Mouse (Mus musculus) heart, embryonic 13.5 days (tissue): ENCODE results near the gene Scarb1. TPM values are rescaled to one million over a fixed set of nuclear protein-coding genes. Genes with fewer than 3 reads are reported as not detected.

Experiments
- ATAC-seq: fragments of 200-750 bp; cut with Nextera tagmentation; 2 replicates; pipeline ENCODE4 v1.8.0; 2017; ENCODE audit warnings: moderate TSS enrichment; ENCODE audit not compliant: insufficient number of reproducible peaks, low FRiP score, low TSS enrichment; ENCODE audit errors: extremely low read depth
- H3K27ac ChIP-seq: fragments of 300-500 bp; sonication (generic); replicated peaks from 2 replicates; pipeline ENCODE4 v1.5.1; 2015; ENCODE audit warnings: moderate library complexity, mild to moderate bottlenecking, inconsistent platforms
- H3K27me3 ChIP-seq: fragments of 300-500 bp; sonication (generic); replicated peaks from 2 replicates; pipeline ENCODE4 v1.6.1; 2015; ENCODE audit warnings: mild to moderate bottlenecking, inconsistent platforms
- H3K36me3 ChIP-seq: fragments of 300-500 bp; sonication (generic); 2 replicates; pipeline ENCODE4 v1.6.1; 2015; ENCODE audit warnings: mild to moderate bottlenecking, inconsistent platforms
- H3K4me1 ChIP-seq: fragments of 300-500 bp; sonication (generic); 2 replicates; pipeline ENCODE4 v1.6.1; 2015; ENCODE audit warnings: inconsistent platforms
- H3K4me2 ChIP-seq: fragments of 300-500 bp; sonication (generic); 2 replicates; pipeline ENCODE4 v1.6.1; 2015; ENCODE audit warnings: inconsistent platforms, mild to moderate bottlenecking, moderate library complexity
- H3K4me3 ChIP-seq: fragments of 300-500 bp; sonication (generic); 2 replicates; pipeline ENCODE4 v1.5.1; 2015; ENCODE audit warnings: moderate library complexity, mild to moderate bottlenecking, inconsistent platforms
- H3K9ac ChIP-seq: fragments of 300-500 bp; sonication (generic); 2 replicates; pipeline ENCODE4 v1.6.1; 2015; ENCODE audit warnings: inconsistent platforms, mild to moderate bottlenecking, moderate library complexity
- H3K9me3 ChIP-seq: fragments of 300-500 bp; sonication (generic); 2 replicates; pipeline ENCODE4 v1.6.1; 2016; ENCODE audit warnings: inconsistent platforms
- WGBS: fragments of 180-500 bp; shearing (Covaris S2); methylation state at CpG from one replicate; pipeline ENCODE4 v1.1.7; 2015; ENCODE audit warnings: mixed read lengths; 5-methylcytosine and 5-hydroxymethylcytosine counted together
- polyA plus RNA-seq: library from polyadenylated mRNA; unstranded; fragments of >200 nt; fragmentation: Nextera tagmentation; extraction: Ambion mirVana; gene quantifications from 2 replicates; pipeline ENCODE4 v1.2.1, GENCODE M21; 2015

The Scarb1 gene
- polyA plus RNA-seq, 1 experiment from 2014 or later: 69.7 TPM

- peak overlapping the region; percentile 67 for H3K9ac ChIP-seq
- peak overlapping the region; percentile 73 for H3K27ac ChIP-seq
- H3K27me3 ChIP-seq: no peaks in the 10 kb centered on the region
- ATAC-seq: no peak
- H3K36me3 ChIP-seq: peaks cover 4% of the 10 kb centered on the region; the same call in 1 of the 2 replicates
- H3K4me1 ChIP-seq: peaks cover 65% of the 10 kb centered on the region
- WGBS: 22% methylated on average over 8 of the region's 8 CpGs
- H3K4me2 ChIP-seq: no peak overlapping the region
- H3K4me3 ChIP-seq: no peak overlapping the region
- H3K9me3 ChIP-seq: no peaks in the 10 kb centered on the region
These were observed 10.2 kb downstream of the Scarb1 start for GRCm38 (mm10) chr5:125330656-125331055.

- WGBS: 70% methylated on average over 9 of the region's 9 CpGs
- no peaks in the 10 kb centered on the region for H3K27me3 ChIP-seq
- 0 out of 2 replicates have a peak, but pooled peaks cover 1% of the 10 kb centered on the region for H3K36me3 ChIP-seq
- H3K27ac ChIP-seq: peak overlapping the region; percentile 73
- no peak for ATAC-seq
- H3K9me3 ChIP-seq: no peaks in the 10 kb centered on the region
- peaks cover 70% of the 10 kb centered on the region for H3K4me1 ChIP-seq
- H3K4me2 ChIP-seq: no peak overlapping the region
- H3K4me3 ChIP-seq: no peak overlapping the region
- peak overlapping the region; percentile 67 for H3K9ac ChIP-seq
These were observed 10.7 kb downstream of the Scarb1 start for GRCm38 (mm10) chr5:125330191-125330590.

GRCm38 (mm10) chr5:125327596-125328385 lies 13.1 kb downstream of the Scarb1 start:
- Histone ChIP-seq H3K4me1 (peaks cover 70% of the 10 kb centered on the region), H3K9me3 (no peaks in the 10 kb centered on the region), H3K27me3 (no peaks in the 10 kb centered on the region), H3K9ac (peak overlapping the region; percentile 30; the same call in 1 of the 2 replicates), H3K4me3 (peak overlapping the region; percentile 27), H3K4me2 (peak overlapping the region; percentile 56), H3K36me3 (0 out of 2 replicates have a peak, but pooled peaks cover 2% of the 10 kb centered on the region), H3K27ac (no peak overlapping the region)
- ATAC-seq: no peak
- WGBS: 56% methylated on average over 18 of the region's 18 CpGs

- no peaks in the 10 kb centered on the region for H3K9me3 ChIP-seq
- no peak for ATAC-seq
- H3K9ac ChIP-seq: peak overlapping the region; percentile 34
- H3K4me3 ChIP-seq: no peak overlapping the region
- H3K4me2 ChIP-seq: peak overlapping the region; percentile 46
- H3K27me3 ChIP-seq: no peaks in the 10 kb centered on the region
- H3K36me3 ChIP-seq: 0 out of 2 replicates have a peak, but pooled peaks cover 2% of the 10 kb centered on the region
- H3K4me1 ChIP-seq: peaks cover 62% of the 10 kb centered on the region
- 47% methylated on average over 8 of the region's 8 CpGs for WGBS
- peak overlapping the region; percentile 80 for H3K27ac ChIP-seq
These were observed 14.5 kb downstream of the Scarb1 start for GRCm38 (mm10) chr5:125326351-125326750.

GRCm38 (mm10) chr5:125325931-125326330 lies 15.0 kb downstream of the Scarb1 start:
- ATAC-seq: 0 out of 2 replicates have a peak, but pooled peaks have one; percentile 14
- Histone ChIP-seq H3K36me3 (0 out of 2 replicates have a peak, but pooled peaks cover 2% of the 10 kb centered on the region), H3K4me3 (no peak overlapping the region), H3K4me2 (peak overlapping the region; percentile 46), H3K27me3 (no peaks in the 10 kb centered on the region), H3K4me1 (peaks cover 58% of the 10 kb centered on the region), H3K9ac (peak overlapping the region; percentile 34), H3K9me3 (no peaks in the 10 kb centered on the region), H3K27ac (peak overlapping the region; percentile 80)
- WGBS: 38% methylated on average over 11 of the region's 11 CpGs

GRCm38 (mm10) chr5:125325285-125325684 lies 15.6 kb downstream of the Scarb1 start:
- no peak for ATAC-seq
- WGBS: 61% methylated on average over 4 of the region's 4 CpGs
- Histone ChIP-seq H3K4me1 (peaks cover 58% of the 10 kb centered on the region), H3K9ac (0 out of 2 replicates have a peak overlapping the region, but pooled peaks have one; percentile 14), H3K27me3 (no peaks in the 10 kb centered on the region), H3K9me3 (no peaks in the 10 kb centered on the region), H3K4me3 (no peak overlapping the region), H3K4me2 (no peak overlapping the region), H3K36me3 (0 out of 2 replicates have a peak, but pooled peaks cover 2% of the 10 kb centered on the region), H3K27ac (peak overlapping the region; percentile 80)

GRCm38 (mm10) chr5:125323939-125324480 lies 16.9 kb downstream of the Scarb1 start:
- H3K9ac ChIP-seq: peak overlapping the region; percentile 50; the same call in 1 of the 2 replicates
- H3K4me3 ChIP-seq: no peak overlapping the region
- H3K4me1 ChIP-seq: peaks cover 68% of the 10 kb centered on the region
- H3K4me2 ChIP-seq: no peak overlapping the region
- H3K27ac ChIP-seq: peak overlapping the region; percentile 58
- WGBS: 77% methylated on average over 7 of the region's 7 CpGs
- 0 out of 2 replicates have a peak, but pooled peaks cover 2% of the 10 kb centered on the region for H3K36me3 ChIP-seq
- no peaks in the 10 kb centered on the region for H3K9me3 ChIP-seq
- no peaks in the 10 kb centered on the region for H3K27me3 ChIP-seq
- no peak for ATAC-seq

- Histone ChIP-seq H3K36me3 (peaks cover 6% of the 10 kb centered on the region; the same call in 1 of the 2 replicates), H3K4me3 (no peak overlapping the region), H3K9ac (no peak overlapping the region), H3K9me3 (no peaks in the 10 kb centered on the region), H3K27me3 (no peaks in the 10 kb centered on the region), H3K27ac (no peak overlapping the region), H3K4me1 (peaks cover 69% of the 10 kb centered on the region), H3K4me2 (no peak overlapping the region)
- WGBS: 84% methylated on average over 6 of the region's 6 CpGs
- ATAC-seq: no peak
These were observed 17.8 kb downstream of the Scarb1 start for GRCm38 (mm10) chr5:125323128-125323527.

GRCm38 (mm10) chr5:125321836-125322235 lies 19.1 kb downstream of the Scarb1 start:
- Histone ChIP-seq H3K36me3 (peaks cover 6% of the 10 kb centered on the region; the same call in 1 of the 2 replicates), H3K9me3 (no peaks in the 10 kb centered on the region), H3K4me1 (peaks cover 69% of the 10 kb centered on the region), H3K4me3 (no peak overlapping the region), H3K27ac (no peak overlapping the region), H3K9ac (no peak overlapping the region), H3K27me3 (no peaks in the 10 kb centered on the region), H3K4me2 (no peak overlapping the region)
- no peak for ATAC-seq
- WGBS: 43% methylated on average over 3 of the region's 3 CpGs

- H3K4me1 ChIP-seq: peaks cover 61% of the 10 kb centered on the region
- peaks cover 4% of the 10 kb centered on the region; the same call in 1 of the 2 replicates for H3K36me3 ChIP-seq
- peak overlapping the region; percentile 43 for H3K27ac ChIP-seq
- no peak overlapping the region for H3K9ac ChIP-seq
- no peak overlapping the region for H3K4me3 ChIP-seq
- no peaks in the 10 kb centered on the region for H3K27me3 ChIP-seq
- no peaks in the 10 kb centered on the region for H3K9me3 ChIP-seq
- WGBS: 76% methylated on average over 16 of the region's 16 CpGs
- no peak overlapping the region for H3K4me2 ChIP-seq
- no peak for ATAC-seq
These were observed 21.7 kb downstream of the Scarb1 start for GRCm38 (mm10) chr5:125319057-125319800.

GRCm38 (mm10) chr5:125317953-125318352 lies 22.9 kb downstream of the Scarb1 start:
- H3K4me2 ChIP-seq: no peak overlapping the region
- WGBS: 85% methylated on average over 8 of the region's 8 CpGs
- H3K4me3 ChIP-seq: no peak overlapping the region
- H3K27me3 ChIP-seq: no peaks in the 10 kb centered on the region
- peaks cover 68% of the 10 kb centered on the region for H3K4me1 ChIP-seq
- peaks cover 4% of the 10 kb centered on the region; the same call in 1 of the 2 replicates for H3K36me3 ChIP-seq
- no peak for ATAC-seq
- no peak overlapping the region for H3K27ac ChIP-seq
- no peaks in the 10 kb centered on the region for H3K9me3 ChIP-seq
- no peak overlapping the region for H3K9ac ChIP-seq
